Mouse (Mus musculus) embryonic fibroblast, embryonic 13.5 days (primary cell): Measurements from ENCODE around the gene Ehmt2.

Experiments
- CTCF ChIP-seq: IDR thresholded peaks from 2 replicates; pipeline ENCODE4 v1.5.1; 2011; ENCODE audit warnings: mild to moderate bottlenecking, control low read depth, low read length, moderate library complexity, borderline replicate concordance; ENCODE audit not compliant: insufficient read depth
- POLR2A ChIP-seq: IDR thresholded peaks from 2 replicates; pipeline ENCODE4 v1.6.1; 2011; ENCODE audit warnings: low read depth, mild to moderate bottlenecking, control low read depth, low read length, moderate library complexity

DNA sequence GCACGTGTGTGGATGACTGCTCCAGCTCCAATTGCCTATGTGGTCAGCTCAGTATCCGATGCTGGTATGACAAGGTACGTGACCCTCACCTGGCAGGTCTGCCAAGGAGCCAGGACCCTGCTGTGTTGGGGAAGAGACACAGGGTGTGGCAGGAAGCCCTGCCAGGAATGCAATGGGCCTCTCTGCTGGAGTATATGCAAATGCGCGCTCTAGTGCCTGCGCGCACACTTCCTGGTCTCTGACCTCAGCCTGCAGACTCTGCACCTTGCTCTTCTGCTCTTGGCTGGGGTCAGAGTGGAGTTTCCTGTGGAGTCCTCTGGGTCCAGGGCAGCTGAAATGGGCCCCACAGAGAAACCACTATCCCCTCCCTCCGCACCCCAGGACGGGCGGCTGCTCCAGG, 12.7 kb downstream of the Ehmt2 start:
- TF ChIP-seq CTCF: no peak
- TF ChIP-seq POLR2A: no peak
